Mouse (Mus musculus) heart, embryonic 15.5 days (tissue): ENCODE results near the gene Dus2. TPM values are rescaled to one million over a fixed set of nuclear protein-coding genes. Genes with fewer than 3 reads are reported as not detected.
"Not testable (repeated sequence)": the region's sequence is repeated elsewhere in the genome, so short reads cannot be mapped to it uniquely, and the experiment has no call there.

ENCODE experiments used
- ATAC-seq: fragments of 200-750 bp; cut with Nextera tagmentation; replicated peaks from 2 replicates; pipeline ENCODE4 v1.8.0; 2017; ENCODE audit warnings: low read depth, moderate TSS enrichment; ENCODE audit not compliant: insufficient number of reproducible peaks, insufficient read depth, low FRiP score
- H3K27ac ChIP-seq: fragments of 300-500 bp; sonication (generic); 2 replicates; pipeline ENCODE4 v1.5.1; 2015; ENCODE audit warnings: mild to moderate bottlenecking, inconsistent platforms
- H3K27me3 ChIP-seq: fragments of 300-500 bp; sonication (generic); 2 replicates; pipeline ENCODE4 v1.6.1; 2015; ENCODE audit warnings: inconsistent platforms
- H3K36me3 ChIP-seq: fragments of 300-500 bp; sonication (generic); 2 replicates; pipeline ENCODE4 v1.6.1; 2015; ENCODE audit warnings: mild to moderate bottlenecking, inconsistent platforms
- H3K4me1 ChIP-seq: fragments of 300-500 bp; sonication (generic); replicated peaks from 2 replicates; pipeline ENCODE4 v1.6.1; 2015; ENCODE audit warnings: inconsistent platforms
- H3K4me2 ChIP-seq: fragments of 300-500 bp; sonication (generic); 2 replicates; pipeline ENCODE4 v1.6.1; 2015; ENCODE audit warnings: inconsistent platforms, mild to moderate bottlenecking, moderate library complexity
- H3K4me3 ChIP-seq: fragments of 300-500 bp; sonication (generic); 2 replicates; pipeline ENCODE4 v1.5.1; 2015; ENCODE audit warnings: mild to moderate bottlenecking, inconsistent platforms
- H3K9ac ChIP-seq: fragments of 300-500 bp; sonication (generic); 2 replicates; pipeline ENCODE4 v1.6.1; 2015; ENCODE audit warnings: mild to moderate bottlenecking, inconsistent platforms
- H3K9me3 ChIP-seq: fragments of 300-500 bp; sonication (generic); replicated peaks from 2 replicates; pipeline ENCODE4 v1.6.1; 2016; ENCODE audit warnings: inconsistent platforms
- WGBS: fragments of 180-500 bp; shearing (Covaris S2); methylation state at CpG from one replicate; pipeline ENCODE4 v1.1.7; 2015; ENCODE audit warnings: mixed read lengths; 5-methylcytosine and 5-hydroxymethylcytosine counted together
- polyA plus RNA-seq: library from polyadenylated mRNA; unstranded; fragments of >200 nt; fragmentation: Nextera tagmentation; extraction: Ambion mirVana; gene quantifications from 2 replicates; pipeline ENCODE4 v1.2.1, GENCODE M21; 2015

The Dus2 gene
- polyA plus RNA-seq, 1 experiment from 2014 or later: 12.5 TPM

- WGBS: under 1% methylated on average over 74 of the region's 74 CpGs
- peak; percentile 92 for ATAC-seq
- Histone ChIP-seq H3K9me3 (no peaks in the 10 kb centered on the region), H3K27ac (peak overlapping the region; percentile 51), H3K4me2 (peak overlapping the region; percentile 92), H3K4me1 (peaks cover 18% of the 10 kb centered on the region), H3K36me3 (peaks cover 4% of the 10 kb centered on the region; the same call in 1 of the 2 replicates), H3K9ac (peak overlapping the region; percentile 78), H3K4me3 (peak overlapping the region; percentile 72), H3K27me3 (no peaks in the 10 kb centered on the region)
Measured at GRCm38 (mm10) chr8:106010748-106011642, 19.9 kb downstream of the Dus2 start.

GRCm38 (mm10) chr8:106011643-106011986 is 20.5 kb downstream of the Dus2 start, which contains the start of gene Ddx28:
Ddx28 (minus strand) TSS chr8:106011882.
- peak within 1 kb of the TSS; percentile 78 for H3K9ac ChIP-seq
- H3K27me3 ChIP-seq: no peaks in the 10 kb centered on the region
- ATAC-seq: no peak; the same call in 1 of the 2 replicates
- no peaks in the 10 kb centered on the region for H3K9me3 ChIP-seq
- H3K27ac ChIP-seq: peak within 1 kb of the TSS; percentile 51
- H3K36me3 ChIP-seq: peaks cover 9% of the 10 kb centered on the region; the same call in 1 of the 2 replicates
- peak within 1 kb of the TSS; percentile 72 for H3K4me3 ChIP-seq
- peak within 1 kb of the TSS; percentile 92 for H3K4me2 ChIP-seq
- WGBS: 2% methylated on average over 6 of the region's 6 CpGs
- H3K4me1 ChIP-seq: peaks cover 18% of the 10 kb centered on the region

- H3K27ac ChIP-seq, ATAC-seq, H3K27me3 ChIP-seq, H3K9me3 ChIP-seq, H3K36me3 ChIP-seq: not testable (repeated sequence)
- WGBS: 75% methylated on average over 8 of the region's 8 CpGs
- Histone ChIP-seq H3K4me1 (peaks cover 18% of the 10 kb centered on the region), H3K9ac (peak overlapping the region; percentile 78; the same call in 1 of the 2 replicates), H3K4me2 (peak overlapping the region; percentile 92), H3K4me3 (peak overlapping the region; percentile 72)
Measured at GRCm38 (mm10) chr8:106012203-106012602, 21.1 kb downstream of the Dus2 start.

GRCm38 (mm10) chr8:106016284-106016683 is 25.1 kb downstream of the Dus2 start:
- WGBS: 72% methylated on average over 6 of the region's 6 CpGs
- Histone ChIP-seq H3K4me1 (peaks cover 6% of the 10 kb centered on the region), H3K27me3 (no peaks in the 10 kb centered on the region), H3K9ac (no peak overlapping the region), H3K36me3 (peaks cover 9% of the 10 kb centered on the region; the same call in 1 of the 2 replicates), H3K4me3 (no peak overlapping the region), H3K27ac (no peak overlapping the region), H3K9me3 (no peaks in the 10 kb centered on the region), H3K4me2 (no peak overlapping the region)
- no peak for ATAC-seq

GRCm38 (mm10) chr8:106017130-106017529 is 26.0 kb downstream of the Dus2 start:
- Histone ChIP-seq H3K27ac (no peak overlapping the region), H3K4me3 (no peak overlapping the region), H3K9ac (no peak overlapping the region), H3K36me3 (peaks cover 9% of the 10 kb centered on the region; the same call in 1 of the 2 replicates), H3K9me3 (no peaks in the 10 kb centered on the region), H3K4me1 (peaks cover under 1% of the 10 kb centered on the region; the same call in 1 of the 2 replicates), H3K27me3 (no peaks in the 10 kb centered on the region), H3K4me2 (no peak overlapping the region)
- WGBS: 86% methylated on average over 7 of the region's 7 CpGs
- ATAC-seq: no peak

GRCm38 (mm10) chr8:106018039-106018438 is 26.9 kb downstream of the Dus2 start:
- Histone ChIP-seq H3K4me2 (no peak overlapping the region), H3K4me3 (no peak overlapping the region), H3K9me3 (no peaks in the 10 kb centered on the region), H3K4me1 (no peaks in the 10 kb centered on the region), H3K36me3 (peaks cover 9% of the 10 kb centered on the region; the same call in 1 of the 2 replicates), H3K27ac (no peak overlapping the region), H3K27me3 (no peaks in the 10 kb centered on the region), H3K9ac (no peak overlapping the region)
- 64% methylated on average over 3 of the region's 3 CpGs for WGBS
- no peak for ATAC-seq

- H3K9ac ChIP-seq: no peak overlapping the region
- no peak overlapping the region for H3K27ac ChIP-seq
- no peak overlapping the region for H3K4me3 ChIP-seq
- H3K27me3 ChIP-seq: no peaks in the 10 kb centered on the region
- no peaks in the 10 kb centered on the region for H3K9me3 ChIP-seq
- H3K4me2 ChIP-seq: no peak overlapping the region
- no peaks in the 10 kb centered on the region; the same call in 1 of the 2 replicates for H3K36me3 ChIP-seq
- no peaks in the 10 kb centered on the region for H3K4me1 ChIP-seq
- no peak for ATAC-seq
Measured at GRCm38 (mm10) chr8:106022483-106022882, 31.3 kb downstream of the Dus2 start.

- no peak overlapping the region for H3K4me2 ChIP-seq
- H3K4me3 ChIP-seq: no peak overlapping the region
- H3K36me3 ChIP-seq: no peaks in the 10 kb centered on the region; the same call in 1 of the 2 replicates
- no peaks in the 10 kb centered on the region for H3K4me1 ChIP-seq
- H3K27me3 ChIP-seq: no peaks in the 10 kb centered on the region
- no peak for ATAC-seq
- no peak overlapping the region for H3K27ac ChIP-seq
- no peaks in the 10 kb centered on the region for H3K9me3 ChIP-seq
- 82% methylated on average over 10 of the region's 10 CpGs for WGBS
- no peak overlapping the region for H3K9ac ChIP-seq
Measured at GRCm38 (mm10) chr8:106038721-106039120, 47.6 kb downstream of the Dus2 start.

- Histone ChIP-seq H3K9me3 (no peaks in the 10 kb centered on the region), H3K9ac (no peak overlapping the region), H3K4me3 (no peak overlapping the region), H3K4me1 (no peaks in the 10 kb centered on the region), H3K27ac (no peak overlapping the region), H3K36me3 (no peaks in the 10 kb centered on the region; the same call in 1 of the 2 replicates), H3K27me3 (no peaks in the 10 kb centered on the region), H3K4me2 (no peak overlapping the region)
- no peak for ATAC-seq
- 71% methylated on average over 4 of the region's 4 CpGs for WGBS
Measured at GRCm38 (mm10) chr8:106039605-106040004, 48.5 kb downstream of the Dus2 start.

- no peak overlapping the region for H3K4me3 ChIP-seq
- peaks cover 4% of the 10 kb centered on the region; the same call in 1 of the 2 replicates for H3K36me3 ChIP-seq
- H3K4me2 ChIP-seq: no peak overlapping the region
- H3K27me3 ChIP-seq: no peaks in the 10 kb centered on the region
- ATAC-seq: no peak
- H3K27ac ChIP-seq: no peak overlapping the region
- H3K4me1 ChIP-seq: no peaks in the 10 kb centered on the region
- H3K9ac ChIP-seq: no peak overlapping the region
- 53% methylated on average over 4 of the region's 4 CpGs for WGBS
- H3K9me3 ChIP-seq: no peaks in the 10 kb centered on the region
Measured at GRCm38 (mm10) chr8:106040218-106040617, 49.1 kb downstream of the Dus2 start.

GRCm38 (mm10) chr8:106043055-106043454 is 51.9 kb downstream of the Dus2 start:
- Histone ChIP-seq H3K9ac (no peak overlapping the region), H3K4me3 (no peak overlapping the region), H3K9me3 (no peaks in the 10 kb centered on the region), H3K27ac (no peak overlapping the region), H3K4me1 (no peaks in the 10 kb centered on the region), H3K4me2 (no peak overlapping the region), H3K27me3 (no peaks in the 10 kb centered on the region), H3K36me3 (peaks cover 4% of the 10 kb centered on the region; the same call in 1 of the 2 replicates)
- ATAC-seq: no peak
- 69% methylated on average over 2 of the region's 2 CpGs for WGBS
